Mouse (Mus musculus): ENCODE measurements around the gene Fam187b. TPM values are rescaled to one million over a fixed set of nuclear protein-coding genes. Genes with fewer than 3 reads are reported as not detected.

Gene Fam187b
- total RNA-seq, 4 experiments from 2014 or later = 0.38 to 2.2 (median 0.84) TPM

GRCm38 (mm10) chr7:30958109-30958865 is 15.3 kb upstream of the Fam187b start:
- DNase-seq = no peak

GRCm38 (mm10) chr7:30958866-30959487 is 14.6 kb upstream of the Fam187b start:
- no peak for DNase-seq

- DNase-seq = no peak
Observed at GRCm38 (mm10) chr7:30959786-30960349, 13.7 kb upstream of the Fam187b start.

GRCm38 (mm10) chr7:30962862-30963261 is 10.7 kb upstream of the Fam187b start:
- DNase-seq = no peak

- DNase-seq = no peak
Observed at GRCm38 (mm10) chr7:30964366-30964765, 9.2 kb upstream of the Fam187b start.

- no peak for DNase-seq
Observed at GRCm38 (mm10) chr7:30965677-30966076, 7.9 kb upstream of the Fam187b start.

- no peak for DNase-seq
Observed at GRCm38 (mm10) chr7:30966657-30967056, 6.9 kb upstream of the Fam187b start.

GRCm38 (mm10) chr7:30968611-30969010 is 5.0 kb upstream of the Fam187b start:
- DNase-seq = peak; percentile 65

GRCm38 (mm10) chr7:30969174-30969573 is 4.4 kb upstream of the Fam187b start:
- DNase-seq = no peak

- DNase-seq = no peak
Observed at GRCm38 (mm10) chr7:30971901-30972300, 1.7 kb upstream of the Fam187b start.

- DNase-seq = no peak
Observed at GRCm38 (mm10) chr7:30972426-30973250, 952 bp upstream of the Fam187b start.

GRCm38 (mm10) chr7:30973251-30973500 is 414 bp upstream of the Fam187b start, which contains the start of gene Lsr:
Gene Lsr (minus strand): TSS chr7:30973464.
- no peak for DNase-seq

GRCm38 (mm10) chr7:30981703-30982102 is 8.1 kb downstream of the Fam187b start:
- DNase-seq = no peak

- no peak for DNase-seq
Observed at GRCm38 (mm10) chr7:30985357-30985756, 11.8 kb downstream of the Fam187b start.

GRCm38 (mm10) chr7:30988519-30989162 is 15.1 kb downstream of the Fam187b start:
- peak; percentile 62 for DNase-seq

GRCm38 (mm10) chr7:30992148-30992547 is 18.6 kb downstream of the Fam187b start:
- DNase-seq = no peak

GRCm38 (mm10) chr7:30993986-30994385 is 20.4 kb downstream of the Fam187b start:
- no peak for DNase-seq

GRCm38 (mm10) chr7:30996491-30996890 is 22.9 kb downstream of the Fam187b start:
- DNase-seq = no peak

- peak; percentile 73 for DNase-seq
Observed at GRCm38 (mm10) chr7:31000505-31001020, 27.0 kb downstream of the Fam187b start.

- peak; percentile 29 for DNase-seq
Observed at GRCm38 (mm10) chr7:31002650-31003049, 29.1 kb downstream of the Fam187b start.

GRCm38 (mm10) chr7:31007775-31008174 is 34.2 kb downstream of the Fam187b start:
- no peak for DNase-seq

- no peak for DNase-seq
Observed at GRCm38 (mm10) chr7:31008175-31008574, 34.6 kb downstream of the Fam187b start.

Data from adrenal gland, adult 8-10 months (tissue).